Mouse (Mus musculus) brain, adult 2 months (tissue): ENCODE data around the gene Snrnp40.

Source experiments
- DNase-seq: peaks from one replicate; pipeline ENCODE4 v3.0.0; 2011; ENCODE audit warnings: low read depth, low spot score

Gene Snrnp40

GRCm38 (mm10) chr4:130359486-130360237, at the start of gene Snrnp40, which contains the start of gene Zcchc17:
Gene Snrnp40, plus strand, starts transcription at chr4:130360132.
Gene Zcchc17, minus strand, starts transcription at chr4:130359943.
- peak; percentile 100 for DNase-seq

GRCm38 (mm10) chr4:130312526-130312925, 47.4 kb upstream of the Snrnp40 start:
- DNase-seq = no peak

GRCm38 (mm10) chr4:130313552-130313951, 46.4 kb upstream of the Snrnp40 start:
- DNase-seq = no peak

- no peak for DNase-seq
Observed at GRCm38 (mm10) chr4:130315771-130316527, 44.0 kb upstream of the Snrnp40 start.

- no peak for DNase-seq
Observed at GRCm38 (mm10) chr4:130316691-130317090, 43.2 kb upstream of the Snrnp40 start.

GRCm38 (mm10) chr4:130318122-130318521, 41.8 kb upstream of the Snrnp40 start:
- no peak for DNase-seq

GRCm38 (mm10) chr4:130319564-130319963, 40.4 kb upstream of the Snrnp40 start:
- DNase-seq = no peak

- DNase-seq = no peak
Observed at GRCm38 (mm10) chr4:130321640-130322039, 38.3 kb upstream of the Snrnp40 start.

GRCm38 (mm10) chr4:130322567-130322966, 37.4 kb upstream of the Snrnp40 start:
- DNase-seq = no peak

GRCm38 (mm10) chr4:130323165-130323564, 36.8 kb upstream of the Snrnp40 start:
- no peak for DNase-seq

- no peak for DNase-seq
Observed at GRCm38 (mm10) chr4:130323607-130324006, 36.3 kb upstream of the Snrnp40 start.

GRCm38 (mm10) chr4:130325446-130325845, 34.5 kb upstream of the Snrnp40 start:
- no peak for DNase-seq

- DNase-seq = peak; percentile 90
Observed at GRCm38 (mm10) chr4:130327366-130327765, 32.6 kb upstream of the Snrnp40 start.

GRCm38 (mm10) chr4:130335867-130336266, 24.1 kb upstream of the Snrnp40 start:
- DNase-seq = no peak

GRCm38 (mm10) chr4:130341691-130342090, 18.2 kb upstream of the Snrnp40 start:
- DNase-seq = peak; percentile 79

- no peak for DNase-seq
Observed at GRCm38 (mm10) chr4:130349666-130350065, 10.3 kb upstream of the Snrnp40 start.

GRCm38 (mm10) chr4:130350690-130351422, 9.1 kb upstream of the Snrnp40 start:
- DNase-seq = no peak

- no peak for DNase-seq
Observed at GRCm38 (mm10) chr4:130352588-130352987, 7.3 kb upstream of the Snrnp40 start.

GRCm38 (mm10) chr4:130357946-130358345, 2.0 kb upstream of the Snrnp40 start:
- DNase-seq = no peak

GRCm38 (mm10) chr4:130360238-130360590, 282 bp downstream of the Snrnp40 start:
- DNase-seq = no peak

GRCm38 (mm10) chr4:130376675-130377074, 16.7 kb downstream of the Snrnp40 start:
- peak; percentile 40 for DNase-seq

GRCm38 (mm10) chr4:130377500-130377899, 17.6 kb downstream of the Snrnp40 start:
- peak; percentile 74 for DNase-seq
